Mouse (Mus musculus) neural tube, embryonic 15.5 days (tissue): ENCODE measurements at regions not wholly inside any gene's neighbourhood (a gene's known extent, or its start where the extent isn't known, plus 50 kb on each side); places are given as distances from the start of the nearest gene placed in this dataset.
A peak's percentile ranks its signal among the peaks of the same experiment; 100 is the strongest.

Experiments used
- ATAC-seq: fragments of 200-750 bp; cut with Nextera tagmentation; 2 replicates; pipeline ENCODE4 v1.8.0; 2017; ENCODE audit warnings: mild to moderate bottlenecking, moderate TSS enrichment, moderate library complexity; ENCODE audit not compliant: low FRiP score
- H3K27ac ChIP-seq: fragments of 300-500 bp; sonication (generic); replicated peaks from 2 replicates; pipeline ENCODE4 v1.5.1; 2015; ENCODE audit warnings: mild to moderate bottlenecking, inconsistent platforms
- H3K27me3 ChIP-seq: fragments of 300-500 bp; sonication (generic); replicated peaks from 2 replicates; pipeline ENCODE4 v1.6.1; 2015; ENCODE audit warnings: inconsistent platforms
- H3K36me3 ChIP-seq: fragments of 300-500 bp; sonication (generic); 2 replicates; pipeline ENCODE4 v1.6.1; 2015; ENCODE audit warnings: inconsistent platforms
- H3K4me1 ChIP-seq: fragments of 300-500 bp; sonication (generic); 2 replicates; pipeline ENCODE4 v1.6.1; 2015; ENCODE audit warnings: inconsistent platforms
- H3K4me2 ChIP-seq: fragments of 300-500 bp; sonication (generic); 2 replicates; pipeline ENCODE4 v1.6.1; 2015; ENCODE audit warnings: inconsistent platforms, mild to moderate bottlenecking, moderate library complexity
- H3K4me3 ChIP-seq: fragments of 300-500 bp; sonication (generic); replicated peaks from 2 replicates; pipeline ENCODE4 v1.5.1; 2015; ENCODE audit warnings: mild to moderate bottlenecking, inconsistent platforms
- H3K9ac ChIP-seq: fragments of 300-500 bp; sonication (generic); replicated peaks from 2 replicates; pipeline ENCODE4 v1.6.1; 2015; ENCODE audit warnings: mild to moderate bottlenecking, inconsistent platforms
- H3K9me3 ChIP-seq: fragments of 300-500 bp; sonication (generic); replicated peaks from 2 replicates; pipeline ENCODE4 v1.6.1; 2016; ENCODE audit warnings: inconsistent platforms
- WGBS: fragments of 180-500 bp; shearing (Covaris S2); methylation state at CpG from one replicate; pipeline ENCODE4 v1.1.7; 2015; ENCODE audit warnings: mixed read lengths; 5-methylcytosine and 5-hydroxymethylcytosine counted together

DNA sequence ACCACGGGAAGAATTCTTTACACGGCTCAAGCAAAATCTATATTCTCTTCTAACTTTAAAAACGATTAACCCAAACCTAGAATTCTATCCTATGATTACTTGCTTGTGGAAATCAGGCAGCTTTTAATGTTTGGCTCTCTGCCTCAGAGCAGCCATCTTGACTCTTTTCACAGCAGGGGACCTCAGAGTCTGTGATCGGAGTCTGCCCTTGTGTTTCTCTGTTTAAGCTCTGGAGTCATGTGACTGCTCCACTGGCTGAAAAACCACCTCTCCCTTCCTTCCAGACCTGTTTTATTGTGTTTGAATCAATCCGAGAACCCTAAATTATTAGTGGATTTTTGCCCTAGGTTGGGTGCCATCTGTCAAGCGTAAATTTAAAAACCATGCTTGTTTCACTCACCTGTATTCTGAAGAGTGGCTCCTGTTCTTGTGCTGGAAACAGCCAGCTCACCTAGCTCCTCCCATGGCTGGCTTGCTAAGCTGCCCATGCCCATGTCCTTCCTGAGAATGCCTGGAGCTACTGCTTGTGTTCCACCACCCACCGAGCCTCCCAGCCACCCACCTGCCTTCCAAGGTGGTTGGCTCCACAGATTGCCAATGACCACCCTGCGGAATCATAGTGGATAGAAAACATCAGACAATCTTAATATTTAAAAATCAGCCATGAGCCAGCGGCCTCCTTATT is 62.6 kb downstream of the Perp start:
- H3K36me3 ChIP-seq: no peaks in the 10 kb centered on the region
- H3K9me3 ChIP-seq: no peaks in the 10 kb centered on the region
- H3K9ac ChIP-seq: no peak overlapping the region
- no peak overlapping the region for H3K27ac ChIP-seq
- 87% methylated on average over 9 of the region's 9 CpGs for WGBS
- no peaks in the 10 kb centered on the region for H3K4me1 ChIP-seq
- H3K4me3 ChIP-seq: no peak overlapping the region
- H3K4me2 ChIP-seq: no peak overlapping the region
- H3K27me3 ChIP-seq: no peaks in the 10 kb centered on the region
- ATAC-seq: no peak

DNA sequence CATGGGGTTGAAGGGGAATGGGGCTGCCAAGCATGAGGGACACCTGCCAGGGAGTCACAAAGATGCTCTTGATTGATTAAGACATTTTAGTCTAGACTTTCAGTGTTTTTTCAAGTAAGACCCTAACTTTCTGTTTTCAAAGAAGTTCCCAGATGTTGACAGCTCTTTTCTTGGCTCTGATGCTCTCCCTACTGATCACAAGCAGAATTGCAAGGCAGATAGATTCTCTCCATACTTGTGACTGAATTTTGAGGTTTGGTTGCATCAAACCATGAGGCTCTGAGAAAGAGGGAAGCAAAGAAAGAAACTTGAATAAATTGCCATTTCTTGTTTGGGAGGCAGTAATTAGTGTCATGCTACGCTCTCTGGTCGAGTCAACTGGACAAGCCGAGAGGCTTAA is 64.5 kb downstream of the Perp start:
- Histone ChIP-seq H3K4me2 (no peak overlapping the region), H3K9me3 (no peaks in the 10 kb centered on the region), H3K27ac (no peak overlapping the region), H3K9ac (no peak overlapping the region), H3K4me1 (no peaks in the 10 kb centered on the region), H3K36me3 (no peaks in the 10 kb centered on the region), H3K27me3 (no peaks in the 10 kb centered on the region), H3K4me3 (no peak overlapping the region)
- no peak for ATAC-seq
- WGBS: 89% methylated on average over 3 of the region's 3 CpGs

DNA sequence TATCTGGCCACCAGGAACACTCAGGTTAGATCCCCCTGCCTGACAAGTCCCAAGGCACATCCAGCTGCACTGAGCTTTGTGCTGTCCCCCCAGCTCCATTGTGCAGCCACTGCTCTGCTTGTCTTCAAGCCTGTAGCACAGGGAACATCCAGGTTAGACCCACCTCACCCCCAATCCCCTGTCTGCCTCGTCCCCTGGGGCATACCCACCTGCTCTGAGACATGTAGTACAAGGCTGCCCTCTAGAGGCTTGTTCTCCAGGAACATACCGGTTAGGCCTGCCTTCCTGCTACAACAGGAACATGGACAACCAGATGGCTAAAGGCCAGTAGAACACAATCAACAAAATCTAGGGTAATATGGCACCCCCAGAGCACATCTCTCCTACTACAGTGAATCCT is 66.1 kb downstream of the Perp start:
- Histone ChIP-seq H3K4me1 (no peaks in the 10 kb centered on the region), H3K27me3 (no peaks in the 10 kb centered on the region), H3K9ac (no peak overlapping the region), H3K9me3 (no peaks in the 10 kb centered on the region), H3K4me2 (no peak overlapping the region), H3K27ac (no peak overlapping the region), H3K36me3 (no peaks in the 10 kb centered on the region), H3K4me3 (no peak overlapping the region)
- WGBS: 11% methylated on average over 2 of the region's 2 CpGs
- ATAC-seq: no peak

DNA sequence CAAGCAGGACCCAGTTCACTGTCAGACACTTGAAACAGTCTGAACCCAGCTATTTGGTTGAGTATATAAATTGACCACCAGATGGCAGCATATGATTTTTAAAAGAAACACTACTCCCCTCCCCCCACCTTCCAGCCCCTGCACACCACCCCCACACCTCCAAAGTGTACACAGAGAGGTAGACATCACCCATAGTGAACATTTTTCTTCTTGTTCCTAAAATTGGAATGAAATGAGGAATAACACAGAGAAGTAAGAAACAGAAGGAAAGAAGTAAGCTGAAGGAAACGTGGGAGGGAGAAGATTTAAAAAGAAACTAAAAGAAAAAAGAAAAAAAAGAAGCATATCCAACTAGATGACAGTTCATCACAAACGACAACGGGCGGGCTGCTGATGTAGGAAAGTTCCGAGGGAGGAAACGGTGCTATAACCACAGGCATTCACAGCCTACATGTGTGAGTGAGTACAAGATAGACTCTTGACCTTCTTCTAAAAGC is 72.3 kb downstream of the Perp start:
- 82% methylated on average over 6 of the region's 6 CpGs for WGBS
- Histone ChIP-seq H3K27me3 (no peaks in the 10 kb centered on the region), H3K4me3 (no peak overlapping the region), H3K9ac (no peak overlapping the region), H3K4me2 (no peak overlapping the region), H3K27ac (no peak overlapping the region), H3K36me3 (no peaks in the 10 kb centered on the region), H3K4me1 (no peaks in the 10 kb centered on the region), H3K9me3 (no peaks in the 10 kb centered on the region)
- ATAC-seq: peak; percentile 68; the same call in 1 of the 2 replicates

DNA sequence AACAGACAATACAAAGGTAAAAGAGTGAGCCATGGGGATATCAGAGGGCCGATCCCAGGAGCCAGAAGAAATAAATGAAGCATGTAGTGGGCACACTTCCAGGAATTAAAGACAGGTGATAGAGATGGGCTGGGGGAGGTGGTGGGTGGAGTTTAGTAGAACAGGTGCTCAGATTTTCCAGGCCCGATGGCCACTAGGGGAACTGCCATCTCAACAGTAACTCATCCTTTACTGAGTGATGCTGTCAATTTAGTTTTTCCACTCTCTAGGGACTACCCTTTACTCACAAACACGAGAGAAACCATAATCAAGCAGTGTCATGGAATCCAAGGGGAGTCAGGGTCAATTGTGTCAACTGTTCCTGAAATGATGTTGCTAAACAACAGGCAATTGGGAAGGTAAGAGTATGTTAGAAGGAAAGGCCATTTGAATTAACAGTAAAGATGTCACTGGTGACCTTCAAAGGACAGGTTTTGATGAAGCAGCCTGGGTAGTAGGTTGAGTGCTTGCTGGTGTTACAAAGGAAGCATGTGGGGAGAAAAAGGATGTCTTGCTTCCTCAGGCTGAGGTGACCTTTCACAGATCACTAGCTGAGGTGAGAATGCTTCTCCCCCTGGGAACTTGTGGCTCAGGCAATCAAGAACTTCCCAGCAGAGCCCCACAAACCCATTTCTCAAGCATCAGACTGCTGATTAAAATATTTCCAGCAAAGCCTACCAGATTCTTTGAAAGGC is 78.4 kb downstream of the Perp start:
- no peak overlapping the region for H3K4me3 ChIP-seq
- H3K4me2 ChIP-seq: no peak overlapping the region
- WGBS: 68% methylated on average over 3 of the region's 3 CpGs

DNA sequence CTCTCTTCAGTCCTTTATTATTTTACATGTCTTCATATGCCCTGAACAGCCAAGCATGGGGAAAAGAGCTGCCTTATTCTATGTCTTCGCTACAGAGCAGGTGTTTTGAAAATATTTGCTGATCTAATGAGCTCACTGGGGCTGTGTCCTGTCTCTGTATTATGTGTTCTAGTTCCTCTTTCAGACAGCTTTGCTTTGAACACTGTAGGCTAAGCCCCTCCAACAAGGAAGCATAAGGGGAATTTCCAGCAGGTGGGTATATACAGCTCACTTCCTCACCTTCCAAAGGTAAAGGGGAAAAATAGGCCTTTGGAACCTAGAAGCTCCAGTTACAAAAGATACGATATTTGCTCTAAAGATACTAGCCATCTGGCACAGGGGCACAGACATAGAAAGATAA is 83.0 kb downstream of the Perp start:
- H3K4me3 ChIP-seq: no peak overlapping the region
- H3K9ac ChIP-seq: no peak overlapping the region
- no peaks in the 10 kb centered on the region for H3K4me1 ChIP-seq
- H3K27ac ChIP-seq: no peak overlapping the region
- H3K27me3 ChIP-seq: no peaks in the 10 kb centered on the region
- H3K36me3 ChIP-seq: no peaks in the 10 kb centered on the region
- WGBS: 86% methylated on average over 2 of the region's 2 CpGs
- no peak for ATAC-seq
- H3K9me3 ChIP-seq: no peaks in the 10 kb centered on the region
- no peak overlapping the region for H3K4me2 ChIP-seq

More for the DNA sequence above, 78.4 kb downstream of the Perp start:
- no peaks in the 10 kb centered on the region for H3K27me3 ChIP-seq
- no peaks in the 10 kb centered on the region for H3K36me3 ChIP-seq
- no peaks in the 10 kb centered on the region for H3K9me3 ChIP-seq
- no peak overlapping the region for H3K9ac ChIP-seq
- ATAC-seq: no peak
- no peak overlapping the region for H3K27ac ChIP-seq
- H3K4me1 ChIP-seq: no peaks in the 10 kb centered on the region

DNA sequence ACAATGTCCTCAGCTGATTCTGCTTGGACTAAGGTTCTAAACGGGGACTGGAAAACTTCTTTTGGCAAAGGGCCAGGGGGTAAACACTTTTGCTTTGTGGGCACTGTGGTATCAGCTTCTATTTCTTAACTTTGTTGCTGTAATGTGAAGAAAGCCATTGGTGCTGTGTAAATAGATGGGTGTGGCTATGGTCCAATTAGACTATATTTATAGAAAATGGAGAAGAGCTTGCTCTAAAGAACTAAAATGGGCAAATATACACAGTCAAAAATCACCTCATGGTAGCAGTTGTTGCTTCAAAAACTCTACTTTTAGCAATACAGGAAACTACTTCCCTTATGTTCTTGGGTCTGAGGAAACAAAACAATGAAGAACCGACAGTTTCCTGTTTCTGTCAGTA is 84.1 kb downstream of the Tnfaip3 start:
- H3K4me2 ChIP-seq: no peak overlapping the region
- H3K27me3 ChIP-seq: no peaks in the 10 kb centered on the region
- 63% methylated on average over 2 of the region's 2 CpGs for WGBS
- no peaks in the 10 kb centered on the region for H3K4me1 ChIP-seq
- no peaks in the 10 kb centered on the region for H3K9me3 ChIP-seq
- ATAC-seq: no peak
- H3K36me3 ChIP-seq: no peaks in the 10 kb centered on the region
- no peak overlapping the region for H3K9ac ChIP-seq
- no peak overlapping the region for H3K27ac ChIP-seq
- H3K4me3 ChIP-seq: no peak overlapping the region

DNA sequence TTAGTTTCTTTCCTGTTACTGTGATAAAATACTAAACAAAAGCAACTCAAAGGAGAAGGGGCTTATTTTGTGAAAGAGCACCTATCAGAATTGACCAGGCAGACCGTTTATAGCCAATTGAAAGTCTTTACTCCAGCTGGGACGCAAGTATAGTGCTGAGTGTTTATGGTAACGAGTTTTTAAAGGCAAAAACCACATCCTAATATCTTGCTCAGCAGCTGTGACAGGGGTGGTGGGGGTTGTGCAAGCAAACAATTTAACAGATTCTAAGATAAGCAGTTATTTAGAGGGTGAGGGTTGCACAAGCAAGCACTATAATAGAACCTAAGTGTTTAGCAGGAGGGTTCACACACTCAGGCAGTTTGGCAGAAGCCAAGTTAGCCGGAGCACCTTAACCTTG is 74.0 kb downstream of the Tnfaip3 start:
- no peak overlapping the region for H3K27ac ChIP-seq
- no peak overlapping the region for H3K9ac ChIP-seq
- H3K27me3 ChIP-seq: no peaks in the 10 kb centered on the region
- H3K4me1 ChIP-seq: no peaks in the 10 kb centered on the region
- 62% methylated on average over 4 of the region's 4 CpGs for WGBS
- no peak overlapping the region for H3K4me3 ChIP-seq
- H3K4me2 ChIP-seq: no peak overlapping the region
- no peaks in the 10 kb centered on the region for H3K36me3 ChIP-seq
- ATAC-seq: no peak
- H3K9me3 ChIP-seq: no peaks in the 10 kb centered on the region

DNA sequence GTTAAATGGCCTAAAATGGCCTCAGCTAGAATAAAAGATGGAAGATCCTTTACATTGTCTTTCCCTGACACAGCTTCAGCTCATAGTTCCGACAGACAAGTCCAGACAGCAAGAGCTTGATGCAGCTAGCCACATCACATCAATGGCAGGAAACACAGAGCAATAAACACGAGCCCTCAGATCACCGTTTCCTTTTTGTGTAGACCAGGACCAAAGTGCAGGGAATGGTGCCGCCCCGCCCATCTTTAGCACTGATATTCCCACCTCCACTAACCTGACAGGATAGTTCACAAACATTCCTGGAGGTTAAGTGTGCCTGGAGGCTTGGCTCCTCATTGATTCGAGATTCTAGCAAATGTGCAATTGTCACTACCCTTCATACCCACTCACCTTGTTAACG is 73.5 kb downstream of the Tnfaip3 start:
- 57% methylated on average over 7 of the region's 7 CpGs for WGBS
- Histone ChIP-seq H3K27ac (no peak overlapping the region), H3K9ac (no peak overlapping the region), H3K9me3 (no peaks in the 10 kb centered on the region), H3K4me1 (no peaks in the 10 kb centered on the region), H3K36me3 (no peaks in the 10 kb centered on the region), H3K4me3 (no peak overlapping the region), H3K4me2 (no peak overlapping the region), H3K27me3 (no peaks in the 10 kb centered on the region)
- ATAC-seq: no peak

DNA sequence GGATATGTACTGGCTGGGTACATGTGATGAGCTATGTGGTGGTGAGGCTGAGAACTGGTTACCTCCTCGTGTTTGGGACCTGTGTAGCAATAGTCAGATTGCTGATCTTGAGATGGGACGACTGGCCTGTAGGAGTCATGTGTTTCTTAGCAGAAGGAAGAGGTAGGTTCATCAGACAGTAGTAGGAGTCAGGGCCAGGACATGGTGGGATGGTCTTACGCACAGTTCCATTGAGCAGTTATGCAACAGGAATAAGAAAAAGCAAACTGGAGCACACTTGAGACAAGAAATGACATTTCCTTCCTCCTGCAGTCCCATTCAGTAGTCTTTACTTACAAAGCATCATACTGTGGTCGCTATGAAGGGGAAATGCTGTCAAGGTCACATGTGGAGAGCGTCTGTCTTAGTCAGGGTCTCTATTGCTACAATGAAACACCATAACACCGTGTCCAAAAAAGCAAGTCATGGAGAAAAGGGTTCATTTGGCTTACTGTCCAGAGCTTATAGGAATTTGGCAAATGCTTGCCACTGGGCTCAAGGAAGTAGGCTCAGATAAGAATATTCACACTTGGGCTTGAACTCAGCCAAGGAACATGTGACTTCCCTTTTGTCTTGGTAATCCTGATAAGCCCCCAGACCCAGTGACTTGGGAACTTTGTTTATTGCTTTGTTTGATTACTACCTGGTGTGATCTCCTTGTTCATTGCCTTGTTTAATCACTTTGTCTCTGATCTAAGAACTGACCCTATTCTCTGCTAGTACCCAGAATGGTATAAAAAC is 72.0 kb downstream of the Tnfaip3 start:
- Histone ChIP-seq H3K27ac (no peak overlapping the region), H3K9ac (no peak overlapping the region), H3K4me2 (no peak overlapping the region), H3K4me3 (no peak overlapping the region), H3K27me3 (no peaks in the 10 kb centered on the region), H3K36me3 (no peaks in the 10 kb centered on the region), H3K4me1 (no peaks in the 10 kb centered on the region), H3K9me3 (no peaks in the 10 kb centered on the region)
- ATAC-seq: no peak
- 82% methylated on average over 6 of the region's 6 CpGs for WGBS

DNA sequence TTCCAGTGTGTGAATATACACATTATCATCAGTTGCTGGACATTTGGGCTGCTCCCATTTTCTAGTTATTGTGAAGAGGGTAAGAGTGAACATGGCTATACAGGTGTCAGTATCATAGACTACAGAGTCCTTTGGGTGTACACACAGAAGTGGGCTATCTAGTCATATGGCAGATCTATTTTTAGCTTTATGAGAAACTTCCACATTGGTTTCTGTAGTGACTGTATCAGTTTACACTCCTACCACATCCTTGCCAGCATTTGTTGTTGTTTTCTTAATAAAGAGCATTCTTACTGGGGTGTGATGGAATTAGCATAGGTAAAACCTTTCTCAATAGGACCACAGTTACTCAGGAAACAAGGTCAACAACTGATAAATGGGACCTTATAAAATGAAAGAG is 68.7 kb downstream of the Tnfaip3 start:
- Histone ChIP-seq H3K9me3 (no peaks in the 10 kb centered on the region), H3K27me3 (no peaks in the 10 kb centered on the region), H3K27ac (no peak overlapping the region), H3K4me3 (no peak overlapping the region), H3K4me1 (no peaks in the 10 kb centered on the region), H3K36me3 (no peaks in the 10 kb centered on the region), H3K4me2 (no peak overlapping the region), H3K9ac (no peak overlapping the region)
- ATAC-seq: no peak
